Mouse (Mus musculus): ENCODE data around the gene Gm20498. TPM values are rescaled to one million over a fixed set of nuclear protein-coding genes. Genes with fewer than 3 reads are reported as not detected.
A peak's percentile ranks its signal among the peaks of the same experiment; 100 is the strongest.
"Not testable (repeated sequence)": the region's sequence is repeated elsewhere in the genome, so short reads cannot be mapped to it uniquely, and the experiment has no call there.

Gene Gm20498
- polyA plus RNA-seq, 1 experiment from 2014 or later, result 15.4 TPM

- no peaks in the 10 kb centered on the region for H3K9me3 ChIP-seq (replicated peaks)
- H3K4me3 ChIP-seq, result peak overlapping the region; percentile 73
- H3K9ac ChIP-seq, result peak overlapping the region; percentile 72
- ATAC-seq, result no peak
- peak overlapping the region; percentile 79 for H3K4me2 ChIP-seq
- peaks cover 16% of the 10 kb centered on the region; the same call in 1 of the 2 replicates for H3K4me1 ChIP-seq
- 3% methylated on average over 7 of the region's 7 CpGs for WGBS (ENCODE audit: insufficient replicate concordance)
- no peaks in the 10 kb centered on the region for H3K27me3 ChIP-seq (replicated peaks)
- peak overlapping the region; percentile 96 for H3K27ac ChIP-seq
- H3K36me3 ChIP-seq, result peaks cover 2% of the 10 kb centered on the region; the same call in 1 of the 2 replicates
Observed at GRCm38 (mm10) chr12:81484212-81484611, 48.5 kb downstream of the Gm20498 start.

GRCm38 (mm10) chr12:81483656-81484055, 49.0 kb downstream of the Gm20498 start:
- Histone ChIP-seq H3K27ac (0 out of 2 replicates have a peak overlapping the region, but pooled peaks have one; percentile 20), H3K9ac (peak overlapping the region; percentile 72), H3K4me3 (peak overlapping the region; percentile 73), H3K27me3 (replicated peaks) (no peaks in the 10 kb centered on the region), H3K9me3 (replicated peaks) (no peaks in the 10 kb centered on the region), H3K36me3 (peaks cover 2% of the 10 kb centered on the region; the same call in 1 of the 2 replicates), H3K4me1 (peaks cover 16% of the 10 kb centered on the region; the same call in 1 of the 2 replicates), H3K4me2 (peak overlapping the region; percentile 79)
- no peak for ATAC-seq
- WGBS (ENCODE audit: insufficient replicate concordance), result 32% methylated on average over 17 of the region's 17 CpGs

GRCm38 (mm10) chr12:81459051-81459450, 73.7 kb downstream of the Gm20498 start:
- 84% methylated on average over 7 of the region's 7 CpGs for WGBS (ENCODE audit: insufficient replicate concordance)
- H3K9ac ChIP-seq; H3K4me1 ChIP-seq; H3K4me3 ChIP-seq; H3K4me2 ChIP-seq; ATAC-seq; H3K27me3 ChIP-seq (replicated peaks); H3K27ac ChIP-seq: not testable (repeated sequence)
- Histone ChIP-seq H3K9me3 (replicated peaks) (peaks cover 18% of the 10 kb centered on the region), H3K36me3 (peaks cover 22% of the 10 kb centered on the region)

DNA sequence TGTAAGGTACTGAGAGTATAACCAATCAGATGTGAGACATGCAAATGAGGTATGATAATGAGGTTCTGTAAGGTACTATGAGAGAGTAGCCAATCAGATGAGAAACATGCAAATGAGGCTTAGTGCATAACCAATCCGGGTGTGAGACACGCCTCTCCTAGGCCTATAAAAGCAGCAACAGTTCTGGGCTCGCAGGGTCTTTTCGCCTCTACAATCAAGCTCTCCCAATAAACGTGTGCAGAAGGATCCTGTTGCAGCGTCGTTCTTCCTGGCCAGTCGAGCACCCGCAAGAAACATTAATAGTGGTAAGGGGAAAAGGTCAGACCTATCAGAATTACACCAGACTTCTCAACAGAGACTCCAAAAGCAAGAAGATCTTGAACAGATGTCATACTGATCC, 93.7 kb downstream of the Gm20498 start:
- not testable (repeated sequence) for H3K4me3 ChIP-seq; H3K27me3 ChIP-seq (replicated peaks); ATAC-seq; H3K36me3 ChIP-seq; H3K9me3 ChIP-seq (replicated peaks); H3K4me1 ChIP-seq; H3K9ac ChIP-seq; H3K4me2 ChIP-seq; H3K27ac ChIP-seq
- whole genome bisulfite sequencing (ENCODE audit: insufficient replicate concordance), result 81% methylated on average over 9 of the region's 9 CpGs

GRCm38 (mm10) chr12:81434778-81435177, 97.9 kb downstream of the Gm20498 start:
- 78% methylated on average over 2 of the region's 2 CpGs for WGBS (ENCODE audit: insufficient replicate concordance)
- not testable (repeated sequence) for ATAC-seq

DNA sequence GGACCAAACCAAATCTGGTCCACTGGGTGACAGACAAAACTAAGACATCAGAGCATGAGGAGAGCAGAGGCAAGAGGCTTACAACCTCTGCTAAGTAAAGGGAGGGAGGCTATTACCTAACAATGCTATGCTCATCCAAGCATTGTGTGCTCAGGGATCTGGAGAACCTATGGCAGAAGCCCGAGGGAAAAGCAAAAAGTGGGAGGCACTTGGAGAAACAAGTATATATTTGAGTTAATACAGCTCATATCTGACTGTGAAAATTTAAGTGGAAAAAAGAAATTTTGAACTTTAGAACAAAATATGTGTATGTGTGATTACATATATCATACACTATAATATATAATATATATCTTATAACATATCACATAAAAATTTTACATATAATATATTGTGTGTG, 110.9 kb downstream of the Gm20498 start, which contains the start of gene Adam4:
TSS of gene Adam4 (minus strand) at position 101 of the 400 bp plus-strand sequence.
- Histone ChIP-seq H3K9me3 (replicated peaks) (peaks cover 30% of the 10 kb centered on the region), H3K4me3 (no peak within 1 kb of the TSS), H3K4me1 (no peaks in the 10 kb centered on the region), H3K9ac (no peak within 1 kb of the TSS), H3K36me3 (peaks cover 26% of the 10 kb centered on the region; the same call in 1 of the 2 replicates), H3K27ac (no peak within 1 kb of the TSS), H3K27me3 (replicated peaks) (no peaks in the 10 kb centered on the region), H3K4me2 (no peak within 1 kb of the TSS)
- WGBS (ENCODE audit: insufficient replicate concordance), result 74% methylated on average over 1 of the region's 1 CpGs
- no peak for ATAC-seq

More at GRCm38 (mm10) chr12:81434778-81435177, 97.9 kb downstream of the Gm20498 start:
- not testable (repeated sequence) for H3K4me1 ChIP-seq; H3K27me3 ChIP-seq (replicated peaks); H3K4me2 ChIP-seq; H3K9ac ChIP-seq; H3K27ac ChIP-seq; H3K4me3 ChIP-seq
- peaks cover 18% of the 10 kb centered on the region; the same call in 1 of the 2 replicates for H3K9me3 ChIP-seq (replicated peaks)
- H3K36me3 ChIP-seq, result peaks cover 24% of the 10 kb centered on the region

DNA sequence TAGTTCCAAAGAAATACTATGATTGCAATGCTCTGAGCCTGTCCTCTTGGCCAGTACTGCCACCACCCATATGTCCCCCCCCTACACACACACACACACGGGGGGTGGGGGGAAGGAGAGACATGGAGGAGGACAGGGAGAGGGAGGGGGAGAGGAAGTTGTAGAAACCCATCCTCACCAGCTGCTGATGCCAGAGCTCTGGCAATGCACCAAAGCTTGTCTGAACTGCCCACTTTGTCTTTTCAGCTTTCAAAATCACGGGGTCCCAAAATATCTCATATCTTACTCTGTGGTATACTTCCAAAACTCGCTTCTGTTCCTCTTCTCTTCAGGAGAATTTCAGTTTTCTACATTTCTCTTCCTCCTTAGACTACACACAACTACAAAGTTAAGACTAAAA, 119.5 kb downstream of the Gm20498 start:
- Histone ChIP-seq H3K27ac (no peak overlapping the region), H3K9ac (no peak overlapping the region), H3K36me3 (no peaks in the 10 kb centered on the region), H3K27me3 (replicated peaks) (no peaks in the 10 kb centered on the region), H3K4me2 (no peak overlapping the region), H3K9me3 (replicated peaks) (no peaks in the 10 kb centered on the region), H3K4me1 (no peaks in the 10 kb centered on the region), H3K4me3 (no peak overlapping the region)
- 69% methylated on average over 3 of the region's 3 CpGs for WGBS (ENCODE audit: insufficient replicate concordance)
- ATAC-seq, result no peak

GRCm38 (mm10) chr12:81408966-81409365, 123.7 kb downstream of the Gm20498 start:
- 74% methylated on average over 3 of the region's 3 CpGs for WGBS (ENCODE audit: insufficient replicate concordance)
- H3K4me2 ChIP-seq, result no peak overlapping the region
- no peak overlapping the region for H3K27ac ChIP-seq
- no peaks in the 10 kb centered on the region for H3K9me3 ChIP-seq (replicated peaks)
- H3K36me3 ChIP-seq, result no peaks in the 10 kb centered on the region
- H3K9ac ChIP-seq, result no peak overlapping the region
- H3K4me1 ChIP-seq, result no peaks in the 10 kb centered on the region
- no peak for ATAC-seq
- no peak overlapping the region for H3K4me3 ChIP-seq
- no peaks in the 10 kb centered on the region for H3K27me3 ChIP-seq (replicated peaks)

- no peak overlapping the region for H3K27ac ChIP-seq
- WGBS (ENCODE audit: insufficient replicate concordance), result 21% methylated on average over 1 of the region's 1 CpGs
- no peaks in the 10 kb centered on the region for H3K4me1 ChIP-seq
- no peak overlapping the region for H3K4me3 ChIP-seq
- no peak overlapping the region for H3K4me2 ChIP-seq
- H3K27me3 ChIP-seq (replicated peaks), result no peaks in the 10 kb centered on the region
- no peaks in the 10 kb centered on the region for H3K36me3 ChIP-seq
- no peak for ATAC-seq
- no peaks in the 10 kb centered on the region for H3K9me3 ChIP-seq (replicated peaks)
- no peak overlapping the region for H3K9ac ChIP-seq
Observed at GRCm38 (mm10) chr12:81402187-81402586, 130.5 kb downstream of the Gm20498 start.

DNA sequence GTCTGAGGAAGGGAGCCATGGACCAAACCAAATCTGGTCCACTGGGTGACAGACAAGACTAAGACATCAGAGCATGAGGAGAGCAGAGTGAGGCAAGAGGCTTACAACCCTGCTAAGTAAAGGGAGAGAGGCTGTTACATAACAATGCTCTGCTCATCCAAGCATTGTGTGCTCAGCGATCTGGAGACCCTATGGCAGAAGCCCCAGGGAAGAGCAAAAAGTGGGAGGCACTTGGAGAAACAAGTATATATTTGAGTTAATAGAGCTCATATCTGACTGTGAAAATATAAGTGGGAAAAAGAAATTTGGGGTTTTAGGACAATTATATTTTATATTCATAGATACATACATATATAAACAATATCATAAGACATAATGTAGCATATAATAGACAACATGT, 153.3 kb downstream of the Gm20498 start, which contains the start of gene Gm4787:
TSS of gene Gm4787 (minus strand) at position 101 of the 400 bp plus-strand sequence.
- H3K9ac ChIP-seq; H3K36me3 ChIP-seq; H3K4me1 ChIP-seq; H3K27ac ChIP-seq; H3K4me2 ChIP-seq; H3K9me3 ChIP-seq (replicated peaks); H3K4me3 ChIP-seq; H3K27me3 ChIP-seq (replicated peaks); ATAC-seq: not testable (repeated sequence)
- 71% methylated on average over 1 of the region's 1 CpGs for WGBS (ENCODE audit: insufficient replicate concordance)

DNA sequence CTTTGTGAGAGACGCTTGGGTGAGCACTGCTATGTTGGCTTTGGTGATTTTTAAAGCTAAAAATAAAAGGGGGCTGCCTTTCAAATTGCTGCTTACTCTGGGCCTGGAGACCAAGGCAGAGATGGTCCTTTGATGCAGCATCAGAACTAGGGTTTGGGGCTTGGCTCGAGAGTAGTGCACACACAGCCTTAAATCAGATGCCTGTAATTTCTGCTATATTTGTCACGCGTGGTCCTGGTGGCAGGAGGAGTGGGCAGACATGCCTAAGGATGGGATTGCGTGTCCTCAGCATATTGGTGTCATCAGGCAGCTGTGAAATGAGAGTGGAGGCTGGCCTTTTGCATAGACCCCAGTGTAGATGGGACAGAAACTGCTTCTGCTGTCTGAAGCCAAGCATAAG, 198.9 kb downstream of the Gm20498 start:
- Histone ChIP-seq H3K27me3 (replicated peaks) (peaks cover 66% of the 10 kb centered on the region), H3K4me2 (no peak overlapping the region)
- ATAC-seq, result no peak

DNA sequence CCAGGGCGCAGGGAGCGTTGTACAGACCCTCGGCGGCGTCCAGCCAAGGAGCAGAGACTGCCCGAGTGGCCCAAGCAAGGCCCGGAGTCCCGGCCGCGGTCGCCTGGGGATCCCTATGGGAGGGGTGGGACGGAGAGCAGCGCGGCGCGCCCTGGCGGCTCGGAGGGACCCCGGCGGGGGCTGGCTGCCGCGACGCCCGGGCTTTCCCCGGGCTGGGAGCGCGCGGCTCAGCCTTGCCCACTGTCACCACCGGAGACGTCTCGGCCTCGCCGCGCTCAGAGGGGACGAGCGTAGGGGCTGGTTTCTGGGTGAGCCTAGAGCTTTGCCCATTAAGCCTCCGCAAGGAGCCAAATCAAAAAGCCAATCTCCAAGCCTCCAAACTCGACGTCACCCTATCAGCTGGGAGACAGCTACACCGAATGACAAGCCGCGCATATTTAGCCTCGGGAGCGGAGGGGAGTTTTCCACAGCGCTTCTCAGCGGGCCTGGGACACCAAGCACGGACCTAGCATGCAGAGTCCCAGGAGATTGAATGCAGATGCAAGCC, 199.8 kb downstream of the Gm20498 start, which contains the start of gene Slc8a3:
TSS of gene Slc8a3 (minus strand) at position 306 of the 547 bp plus-strand sequence.
- no peak for ATAC-seq
- Histone ChIP-seq H3K9me3 (replicated peaks) (no peaks in the 10 kb centered on the region), H3K27me3 (replicated peaks) (peaks cover 66% of the 10 kb centered on the region), H3K27ac (no peak within 1 kb of the TSS), H3K36me3 (no peaks in the 10 kb centered on the region), H3K4me3 (peak within 1 kb of the TSS; percentile 44), H3K4me1 (no peaks in the 10 kb centered on the region), H3K4me2 (peak within 1 kb of the TSS; percentile 62), H3K9ac (no peak within 1 kb of the TSS)
- 2% methylated on average over 41 of the region's 47 CpGs for WGBS (ENCODE audit: insufficient replicate concordance)

More for the DNA sequence above, 198.9 kb downstream of the Gm20498 start:
- H3K4me3 ChIP-seq, result no peak overlapping the region
- no peak overlapping the region for H3K9ac ChIP-seq
- 53% methylated on average over 5 of the region's 5 CpGs for WGBS (ENCODE audit: insufficient replicate concordance)
- no peaks in the 10 kb centered on the region for H3K4me1 ChIP-seq
- no peaks in the 10 kb centered on the region for H3K9me3 ChIP-seq (replicated peaks)
- H3K27ac ChIP-seq, result no peak overlapping the region
- no peaks in the 10 kb centered on the region for H3K36me3 ChIP-seq
